Mouse (Mus musculus): Measurements from ENCODE around the gene Akirin2. TPM values are rescaled to one million over a fixed set of nuclear protein-coding genes. Genes with fewer than 3 reads are reported as not detected.

The Akirin2 gene
- 43.8 and 51.3 TPM in 2 replicates for polyA plus RNA-seq (2015; fragmentation: Nextera tagmentation; extraction: Ambion mirVana)

DNA sequence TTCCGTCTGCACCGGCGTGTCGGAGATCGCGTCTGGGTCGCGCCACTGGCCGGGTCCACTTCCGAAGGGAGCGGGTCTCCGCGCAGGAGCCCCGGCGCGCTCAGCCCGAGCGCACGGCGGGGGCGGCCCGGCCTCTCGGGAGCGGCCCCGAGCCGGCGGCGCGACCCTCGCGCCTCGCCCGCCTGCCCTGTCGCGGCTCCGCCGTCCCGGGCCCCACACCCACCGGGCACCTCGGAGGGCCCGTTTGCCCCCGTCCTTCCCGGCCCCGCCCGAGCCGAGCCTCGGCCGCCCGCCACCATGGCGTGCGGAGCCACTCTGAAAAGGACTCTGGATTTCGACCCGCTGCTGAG, at the start of gene Akirin2:
Akirin2 (plus strand) TSS at position 190 of the 350 bp plus-strand sequence.
- Histone ChIP-seq H3K9ac (peak within 1 kb of the TSS; percentile 96), H3K4me1 (replicated peaks) (0 out of 2 replicates have a peak, but pooled peaks cover 6% of the 10 kb centered on the region), H3K27ac (peak within 1 kb of the TSS; percentile 95), H3K4me3 (replicated peaks) (peak within 1 kb of the TSS; percentile 96), H3K36me3 (no peaks in the 10 kb centered on the region), H3K27me3 (replicated peaks) (no peaks in the 10 kb centered on the region), H3K9me3 (no peaks in the 10 kb centered on the region), H3K4me2 (replicated peaks) (peak within 1 kb of the TSS; percentile 60)
- peak; percentile 76 for ATAC-seq
- under 1% methylated on average over 46 of the region's 53 CpGs for WGBS

- no peak overlapping the region for H3K9ac ChIP-seq
- ATAC-seq: no peak
- H3K4me3 ChIP-seq (replicated peaks): no peak overlapping the region
- H3K27ac ChIP-seq: no peak overlapping the region
- no peaks in the 10 kb centered on the region for H3K27me3 ChIP-seq (replicated peaks)
- no peaks in the 10 kb centered on the region for H3K4me1 ChIP-seq (replicated peaks)
- H3K9me3 ChIP-seq: no peaks in the 10 kb centered on the region
- no peaks in the 10 kb centered on the region for H3K36me3 ChIP-seq
- H3K4me2 ChIP-seq (replicated peaks): no peak overlapping the region
- 86% methylated on average over 3 of the region's 3 CpGs for WGBS
Observed at GRCm38 (mm10) chr4:34510305-34510704, 40.4 kb upstream of the Akirin2 start.

GRCm38 (mm10) chr4:34522846-34523245, 27.9 kb upstream of the Akirin2 start:
- H3K27ac ChIP-seq: no peak overlapping the region
- ATAC-seq: no peak

DNA sequence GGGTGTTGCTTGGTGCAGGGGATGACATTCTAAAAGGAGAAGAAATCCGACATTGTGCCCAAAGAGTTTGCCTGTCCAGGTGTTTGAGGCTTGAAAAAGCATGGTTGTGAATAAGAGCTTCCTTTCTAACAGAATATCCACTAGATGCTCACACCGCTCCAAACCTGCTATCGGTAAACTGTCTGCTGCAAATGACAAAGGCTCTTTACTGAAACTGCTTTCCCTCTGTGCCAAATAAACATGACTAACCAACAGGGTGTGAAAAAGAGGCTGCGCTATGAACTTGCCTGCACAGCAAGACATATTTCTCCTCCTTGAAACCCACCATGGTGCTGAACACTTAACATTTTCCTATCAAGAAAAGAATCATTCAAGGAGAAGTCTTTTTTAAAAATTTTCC, 27.2 kb upstream of the Akirin2 start:
- WGBS: 88% methylated on average over 4 of the region's 4 CpGs
- Histone ChIP-seq H3K27me3 (replicated peaks) (no peaks in the 10 kb centered on the region), H3K9ac (no peak overlapping the region), H3K9me3 (no peaks in the 10 kb centered on the region), H3K4me3 (replicated peaks) (no peak overlapping the region), H3K4me1 (replicated peaks) (no peaks in the 10 kb centered on the region), H3K4me2 (replicated peaks) (no peak overlapping the region), H3K36me3 (no peaks in the 10 kb centered on the region), H3K27ac (no peak overlapping the region)
- ATAC-seq: no peak

More at GRCm38 (mm10) chr4:34522846-34523245, 27.9 kb upstream of the Akirin2 start:
- no peaks in the 10 kb centered on the region for H3K9me3 ChIP-seq
- no peak overlapping the region for H3K4me2 ChIP-seq (replicated peaks)
- no peaks in the 10 kb centered on the region for H3K27me3 ChIP-seq (replicated peaks)
- H3K36me3 ChIP-seq: no peaks in the 10 kb centered on the region
- WGBS: 83% methylated on average over 3 of the region's 3 CpGs
- H3K9ac ChIP-seq: no peak overlapping the region
- H3K4me1 ChIP-seq (replicated peaks): no peaks in the 10 kb centered on the region
- no peak overlapping the region for H3K4me3 ChIP-seq (replicated peaks)

GRCm38 (mm10) chr4:34526771-34527170, 24.0 kb upstream of the Akirin2 start:
- no peaks in the 10 kb centered on the region for H3K4me1 ChIP-seq (replicated peaks)
- no peak for ATAC-seq
- H3K9ac ChIP-seq: no peak overlapping the region
- 80% methylated on average over 3 of the region's 3 CpGs for WGBS
- no peaks in the 10 kb centered on the region for H3K27me3 ChIP-seq (replicated peaks)
- no peak overlapping the region for H3K27ac ChIP-seq
- no peak overlapping the region for H3K4me2 ChIP-seq (replicated peaks)
- H3K36me3 ChIP-seq: no peaks in the 10 kb centered on the region
- no peak overlapping the region for H3K4me3 ChIP-seq (replicated peaks)
- no peaks in the 10 kb centered on the region for H3K9me3 ChIP-seq

- no peak overlapping the region for H3K27ac ChIP-seq
- no peak for ATAC-seq
- H3K4me3 ChIP-seq (replicated peaks): no peak overlapping the region
- H3K9ac ChIP-seq: no peak overlapping the region
- H3K4me2 ChIP-seq (replicated peaks): no peak overlapping the region
- 81% methylated on average over 1 of the region's 1 CpGs for WGBS
- no peaks in the 10 kb centered on the region for H3K36me3 ChIP-seq
- no peaks in the 10 kb centered on the region for H3K27me3 ChIP-seq (replicated peaks)
- H3K9me3 ChIP-seq: no peaks in the 10 kb centered on the region
- H3K4me1 ChIP-seq (replicated peaks): no peaks in the 10 kb centered on the region
Observed at GRCm38 (mm10) chr4:34528430-34529100, 22.2 kb upstream of the Akirin2 start.

GRCm38 (mm10) chr4:34529379-34529778, 21.4 kb upstream of the Akirin2 start:
- H3K27me3 ChIP-seq (replicated peaks): no peaks in the 10 kb centered on the region
- no peaks in the 10 kb centered on the region for H3K36me3 ChIP-seq
- no peak overlapping the region for H3K27ac ChIP-seq
- no peaks in the 10 kb centered on the region for H3K9me3 ChIP-seq
- H3K4me3 ChIP-seq (replicated peaks): no peak overlapping the region
- no peaks in the 10 kb centered on the region for H3K4me1 ChIP-seq (replicated peaks)
- H3K9ac ChIP-seq: no peak overlapping the region
- H3K4me2 ChIP-seq (replicated peaks): no peak overlapping the region
- no peak for ATAC-seq
- WGBS: 55% methylated on average over 4 of the region's 4 CpGs

GRCm38 (mm10) chr4:34529941-34530340, 20.8 kb upstream of the Akirin2 start:
- no peaks in the 10 kb centered on the region for H3K9me3 ChIP-seq
- H3K36me3 ChIP-seq: no peaks in the 10 kb centered on the region
- H3K27ac ChIP-seq: no peak overlapping the region
- H3K4me2 ChIP-seq (replicated peaks): no peak overlapping the region
- ATAC-seq: no peak
- no peaks in the 10 kb centered on the region for H3K27me3 ChIP-seq (replicated peaks)
- no peaks in the 10 kb centered on the region for H3K4me1 ChIP-seq (replicated peaks)
- 81% methylated on average over 6 of the region's 6 CpGs for WGBS
- no peak overlapping the region for H3K4me3 ChIP-seq (replicated peaks)
- no peak overlapping the region for H3K9ac ChIP-seq

- Histone ChIP-seq H3K4me2 (replicated peaks) (peak overlapping the region; percentile 60), H3K27me3 (replicated peaks) (no peaks in the 10 kb centered on the region), H3K36me3 (no peaks in the 10 kb centered on the region), H3K4me3 (replicated peaks) (peak overlapping the region; percentile 96), H3K27ac (peak overlapping the region; percentile 95), H3K4me1 (replicated peaks) (0 out of 2 replicates have a peak, but pooled peaks cover 3% of the 10 kb centered on the region), H3K9me3 (no peaks in the 10 kb centered on the region), H3K9ac (peak overlapping the region; percentile 96)
- 2% methylated on average over 38 of the region's 38 CpGs for WGBS
- peak; percentile 94 for ATAC-seq
Observed at GRCm38 (mm10) chr4:34549981-34550747, 573 bp upstream of the Akirin2 start.

DNA sequence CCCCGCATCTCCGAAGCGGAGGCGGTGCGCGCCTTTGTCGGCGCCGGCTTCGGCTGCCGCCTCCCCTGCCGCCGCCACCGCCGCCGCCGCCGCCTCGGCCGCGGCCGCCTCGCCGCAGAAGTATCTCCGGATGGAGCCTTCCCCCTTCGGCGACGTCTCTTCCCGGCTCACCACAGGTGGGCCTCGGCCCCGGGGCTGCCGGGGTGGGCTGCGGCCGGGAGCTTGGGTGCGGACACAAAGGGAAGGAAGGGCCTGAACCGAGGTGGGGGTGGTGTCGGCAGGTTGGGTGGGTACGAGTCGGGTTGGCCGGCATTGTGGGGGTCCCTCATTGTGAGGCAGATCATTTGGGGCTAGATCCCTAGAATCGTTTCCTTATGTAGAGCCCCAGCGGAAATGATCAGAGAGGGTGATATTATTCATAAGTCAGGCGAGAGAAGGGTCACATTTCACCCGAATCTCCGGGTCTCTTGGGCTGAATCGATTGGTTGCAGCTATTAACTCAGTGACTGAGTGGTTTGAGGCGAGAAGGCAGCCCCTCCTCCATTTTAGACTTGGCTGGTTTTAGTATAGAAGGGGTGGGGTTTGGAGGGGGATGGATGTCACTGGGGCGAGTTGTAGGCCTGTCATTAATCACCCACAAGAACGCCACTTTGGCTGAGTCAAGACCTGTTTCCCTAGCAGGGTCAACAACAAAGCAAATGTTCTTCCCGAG, 517 bp downstream of the Akirin2 start:
- Histone ChIP-seq H3K27me3 (replicated peaks) (no peaks in the 10 kb centered on the region), H3K4me2 (replicated peaks) (peak overlapping the region; percentile 39), H3K27ac (peak overlapping the region; percentile 95), H3K4me3 (replicated peaks) (peak overlapping the region; percentile 96), H3K4me1 (replicated peaks) (0 out of 2 replicates have a peak, but pooled peaks cover 7% of the 10 kb centered on the region), H3K36me3 (no peaks in the 10 kb centered on the region), H3K9me3 (no peaks in the 10 kb centered on the region), H3K9ac (peak overlapping the region; percentile 96)
- WGBS: 0% methylated on average over 46 of the region's 50 CpGs
- peak; percentile 74 for ATAC-seq

DNA sequence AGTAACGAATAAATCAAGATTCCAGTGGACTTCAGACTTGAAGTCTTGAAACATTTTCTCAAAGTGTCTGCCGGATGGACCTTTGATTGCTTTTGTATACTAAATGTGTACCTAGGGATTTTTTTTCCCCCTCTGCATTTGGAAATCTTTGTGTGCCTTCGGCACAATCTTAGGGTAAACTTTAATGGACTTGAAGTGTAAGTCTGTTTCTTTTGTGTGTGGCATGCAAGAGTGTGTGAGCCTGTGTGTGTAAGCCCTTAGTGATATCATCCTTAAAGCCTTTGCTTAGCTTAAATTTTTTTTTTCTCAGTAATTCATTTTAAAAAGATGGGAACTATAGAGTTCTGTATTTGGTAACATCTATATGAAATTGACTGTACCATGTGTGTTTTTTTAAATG, 1.2 kb downstream of the Akirin2 start:
- no peak for ATAC-seq
- Histone ChIP-seq H3K27me3 (replicated peaks) (no peaks in the 10 kb centered on the region), H3K9me3 (no peaks in the 10 kb centered on the region), H3K27ac (no peak overlapping the region), H3K4me3 (replicated peaks) (peak overlapping the region; percentile 96), H3K4me2 (replicated peaks) (peak overlapping the region; percentile 39), H3K36me3 (no peaks in the 10 kb centered on the region), H3K4me1 (replicated peaks) (0 out of 2 replicates have a peak, but pooled peaks cover 7% of the 10 kb centered on the region), H3K9ac (0 out of 2 replicates have a peak overlapping the region, but pooled peaks have one; percentile 96)
- under 1% methylated on average over 3 of the region's 3 CpGs for WGBS

- no peaks in the 10 kb centered on the region for H3K36me3 ChIP-seq
- H3K9me3 ChIP-seq: no peaks in the 10 kb centered on the region
- no peak overlapping the region for H3K4me2 ChIP-seq (replicated peaks)
- H3K9ac ChIP-seq: no peak overlapping the region
- no peaks in the 10 kb centered on the region for H3K27me3 ChIP-seq (replicated peaks)
- ATAC-seq: no peak
- no peak overlapping the region for H3K4me3 ChIP-seq (replicated peaks)
- 44% methylated on average over 1 of the region's 1 CpGs for WGBS
- 0 out of 2 replicates have a peak, but pooled peaks cover 7% of the 10 kb centered on the region for H3K4me1 ChIP-seq (replicated peaks)
- no peak overlapping the region for H3K27ac ChIP-seq
Observed at GRCm38 (mm10) chr4:34554596-34554995, 3.9 kb downstream of the Akirin2 start.
